33 mouse cellular contexts compared by ENCODE assay signal in genomic region chr5:103175989-103176388, GRCm38 (mm10). TPM values are rescaled to one million over a fixed set of nuclear protein-coding genes. Genes with fewer than 3 reads are reported as not detected.
DNase-seq lines count a peak whose midpoint lies in the region; ATAC-seq and TF ChIP-seq lines count a peak whose summit lies in the region.
"Had no signal": no experiment of that assay in that cellular context is flagged by ENCODE, and none has a peak within 500 bp of the region (broad histone marks: within the 10 kb centered on the region; RNA-seq: fewer than 3 reads in every experiment).

No protein-coding gene starts in this region.

- whole genome bisulfite sequencing in heart, embryonic 12.5 days = 78% methylated on average over 7 of the region's 7 CpGs
- WGBS in heart, postnatal 0 days = 60% methylated on average over 7 of the region's 7 CpGs
- 89% methylated on average over 7 of the region's 7 CpGs for WGBS in midbrain, embryonic 15.5 days
- WGBS in midbrain, embryonic 13.5 days = 93% methylated on average over 7 of the region's 7 CpGs

- no peak overlapping the region for H3K4me2 ChIP-seq in heart, embryonic 12.5 days
- H3K4me2 ChIP-seq in heart, postnatal 0 days (ENCODE audit: low read depth, low read length) = no peak overlapping the region
- no peak overlapping the region for H3K4me2 ChIP-seq in midbrain, embryonic 15.5 days
- no peak overlapping the region for H3K4me2 ChIP-seq in midbrain, embryonic 13.5 days (replicated peaks)
- H3K4me2 ChIP-seq: embryonic facial prominence, embryonic 12.5 days; heart, embryonic 13.5 days; intestine, embryonic 15.5 days; neural tube, embryonic 12.5 days had no signal

- H3K36me3 ChIP-seq in heart, embryonic 12.5 days = no peaks in the 10 kb centered on the region
- no peaks in the 10 kb centered on the region for H3K36me3 ChIP-seq in heart, postnatal 0 days (replicated peaks; ENCODE audit: control insufficient read depth, insufficient read depth, low read length)
- H3K36me3 ChIP-seq in midbrain, embryonic 15.5 days (replicated peaks) = no peaks in the 10 kb centered on the region
- no peaks in the 10 kb centered on the region for H3K36me3 ChIP-seq in midbrain, embryonic 13.5 days
- H3K36me3 ChIP-seq: embryonic facial prominence, embryonic 12.5 days; forebrain, embryonic 10.5 days; heart, embryonic 13.5 days; hindbrain, embryonic 10.5 days; intestine, embryonic 15.5 days; neural tube, embryonic 12.5 days had no signal

- intact Hi-C loops in heart, postnatal 25 days (cut with DNase I) = no loop called here

- ATAC-seq in heart, embryonic 12.5 days (ENCODE audit: insufficient number of reproducible peaks, low FRiP score) = no peak
- peak; percentile 31; the same call in 1 of the 2 replicates for ATAC-seq in heart, postnatal 0 days (ENCODE audit: insufficient read depth, low read depth)
- no peak for ATAC-seq in midbrain, embryonic 15.5 days (replicated peaks)
- ATAC-seq in midbrain, embryonic 13.5 days = no peak
- ATAC-seq in erythroid progenitor cell, adult 5-6 weeks (replicated peaks; ENCODE audit: low FRiP score, poor library complexity, severe bottlenecking) = no peak
- ATAC-seq: CD4-positive, CD25-positive, alpha-beta regulatory T cell, adult 4 months; intestine, embryonic 15.5 days had no signal

- H3K27me3 ChIP-seq in heart, embryonic 12.5 days (replicated peaks) = no peaks in the 10 kb centered on the region
- H3K27me3 ChIP-seq in heart, postnatal 0 days (ENCODE audit: control insufficient read depth, insufficient read depth, low read length) = no peaks in the 10 kb centered on the region
- H3K27me3 ChIP-seq in midbrain, embryonic 15.5 days (replicated peaks) = no peaks in the 10 kb centered on the region
- H3K27me3 ChIP-seq in midbrain, embryonic 13.5 days = no peaks in the 10 kb centered on the region
- H3K27me3 ChIP-seq: embryonic facial prominence, embryonic 12.5 days; heart, embryonic 13.5 days; intestine, embryonic 15.5 days; neural tube, embryonic 12.5 days had no signal

- no peak overlapping the region for H3K27ac ChIP-seq in heart, embryonic 12.5 days (ENCODE audit: poor library complexity, severe bottlenecking)
- H3K27ac ChIP-seq in heart, postnatal 0 days (ENCODE audit: low read depth) = no peak overlapping the region
- H3K27ac ChIP-seq in midbrain, embryonic 15.5 days = peak overlapping the region; percentile 67; the same call in 1 of the 2 replicates
- H3K27ac ChIP-seq in midbrain, embryonic 13.5 days = no peak overlapping the region
- H3K27ac ChIP-seq: embryonic facial prominence, embryonic 12.5 days; forebrain, embryonic 10.5 days; gastrocnemius, adult 2 months; hindbrain, embryonic 10.5 days; hindbrain, postnatal 0 days; intestine, embryonic 15.5 days; liver, embryonic 14.5 days; macrophage; neural tube, embryonic 12.5 days had no signal

- no peak for TF ChIP-seq CTCF in heart, postnatal 0 days (IDR thresholded peaks at IDR 0.05; ENCODE audit: low read depth)

- no peak for TF ChIP-seq EP300 in heart, postnatal 0 days (IDR thresholded peaks at IDR 0.05; ENCODE audit: low read depth)

- no peak overlapping the region for H3K9ac ChIP-seq in heart, embryonic 12.5 days
- H3K9ac ChIP-seq in heart, postnatal 0 days (replicated peaks; ENCODE audit: low read depth, low read length) = no peak overlapping the region
- no peak overlapping the region for H3K9ac ChIP-seq in midbrain, embryonic 15.5 days
- H3K9ac ChIP-seq in midbrain, embryonic 13.5 days (replicated peaks) = no peak overlapping the region
- H3K9ac ChIP-seq: embryonic facial prominence, embryonic 12.5 days; heart, embryonic 13.5 days; intestine, embryonic 15.5 days; liver, embryonic 14.5 days; neural tube, embryonic 12.5 days had no signal

- H3K4me1 ChIP-seq in heart, embryonic 12.5 days (replicated peaks) = peaks cover 17% of the 10 kb centered on the region
- peaks cover 5% of the 10 kb centered on the region; the same call in 1 of the 2 replicates for H3K4me1 ChIP-seq in heart, postnatal 0 days (ENCODE audit: control insufficient read depth, insufficient read depth)
- peaks cover 35% of the 10 kb centered on the region for H3K4me1 ChIP-seq in midbrain, embryonic 15.5 days
- H3K4me1 ChIP-seq in midbrain, embryonic 13.5 days (replicated peaks) = peaks cover 32% of the 10 kb centered on the region
- H3K4me1 ChIP-seq: intestine, embryonic 15.5 days had no signal

- no peaks in the 10 kb centered on the region for H3K9me3 ChIP-seq in heart, embryonic 12.5 days (replicated peaks)
- H3K9me3 ChIP-seq in heart, postnatal 0 days (replicated peaks; ENCODE audit: control insufficient read depth, low read length) = no peaks in the 10 kb centered on the region
- H3K9me3 ChIP-seq in midbrain, embryonic 15.5 days = no peaks in the 10 kb centered on the region
- H3K9me3 ChIP-seq in midbrain, embryonic 13.5 days = no peaks in the 10 kb centered on the region
- H3K9me3 ChIP-seq: embryonic facial prominence, embryonic 12.5 days; forebrain, embryonic 10.5 days; heart, embryonic 13.5 days; hindbrain, embryonic 10.5 days; intestine, embryonic 15.5 days; neural tube, embryonic 12.5 days had no signal

- peak; percentile 83 for DNase-seq in heart, adult 11 months
- DNase-seq in heart, postnatal 0 days (ENCODE audit: low spot score) = no peak
- no peak for DNase-seq in heart, postnatal 25 days (ENCODE audit: low spot score)
- DNase-seq: adrenal gland, postnatal 14 days; cerebellum, adult 11 months; cerebellum, adult 9-10 months; cerebellum, postnatal 36 days; embryo, embryonic 11 days; gastrocnemius, adult 2 months; gastrocnemius, postnatal 36 days; kidney, adult 2 months; kidney, postnatal 36 days; liver; lung, adult 2 months; lung, postnatal 10 days; thymus, adult 2 months; thymus, postnatal 36 days had no signal

- H3K4me3 ChIP-seq in heart, embryonic 12.5 days = no peak overlapping the region
- no peak overlapping the region for H3K4me3 ChIP-seq in heart, postnatal 0 days (ENCODE audit: low read depth, low read length)
- no peak overlapping the region for H3K4me3 ChIP-seq in midbrain, embryonic 15.5 days
- no peak overlapping the region for H3K4me3 ChIP-seq in midbrain, embryonic 13.5 days (replicated peaks)
- H3K4me3 ChIP-seq: embryonic facial prominence, embryonic 12.5 days; forebrain, embryonic 10.5 days; gastrocnemius, adult 2 months; heart, embryonic 13.5 days; hindbrain, embryonic 10.5 days; intestine, embryonic 15.5 days; myocyte; neural tube, embryonic 12.5 days had no signal

RNA-seq across cellular contexts. Expression of gene Mapk10, which starts 35.1 kb away (rescaled TPM):
- polyA plus RNA-seq in heart, embryonic 12.5 days (2016; fragmentation: Nextera tagmentation; extraction: Ambion mirVana) = 0.31 and 0.49 TPM in 2 replicates
- total RNA-seq in heart, postnatal 0 days (2014; rRNA removed; ENCODE audit: low replicate concordance) = 3.9 and 11.6 TPM in 2 replicates
- polyA plus RNA-seq in heart, postnatal 0 days (2015; fragmentation: Nextera tagmentation; extraction: Ambion mirVana) = 6.5 and 7.0 TPM in 2 replicates
- 10 to 100 TPM; 34.5 to 39.5 TPM for total RNA-seq in heart, postnatal 25 days (2021)
- 111 and 135 TPM in 2 replicates for polyA plus RNA-seq in midbrain, embryonic 15.5 days (2015; fragmentation: Nextera tagmentation; extraction: Ambion mirVana)
- 104 and 107 TPM in 2 replicates for polyA plus RNA-seq in midbrain, embryonic 13.5 days (2015; fragmentation: Nextera tagmentation; extraction: Ambion mirVana)
- not detected in 2 replicates for total RNA-seq in erythroid progenitor cell, adult 5-6 weeks (2015; ENCODE audit: low replicate concordance)
- total RNA-seq in erythroid progenitor cell, adult 5-6 weeks (2017; ENCODE audit: low replicate concordance) = not detected in 2 replicates
- total RNA-seq: megakaryocyte-erythroid progenitor cell, adult 5-6 weeks had no signal
- polyA plus RNA-seq: CD4-positive, CD25-positive, alpha-beta regulatory T cell, adult 4 months; macrophage had no signal

Comparison
In these comparisons a context has a peak if more than half of its experiments do, and no peak if none do; other contexts are left out.
1. RNA of gene Mapk10, which starts 35.1 kb away (polyA plus RNA-seq): 111 to 135 TPM in midbrain, embryonic 15.5 days and 104 to 107 TPM in midbrain, embryonic 13.5 days; 6.5 to 7.0 TPM in heart, postnatal 0 days and 0.31 to 0.49 TPM in heart, embryonic 12.5 days; every median in the first group is over 10 times any median in the second.